11 mouse cellular contexts compared by ENCODE assay signal in genomic region chr7:13053501-13053900, GRCm38 (mm10). TPM values are rescaled to one million over a fixed set of nuclear protein-coding genes. Genes with fewer than 3 reads are reported as not detected.
DNase-seq lines count a peak whose midpoint lies in the region; ATAC-seq and TF ChIP-seq lines count a peak whose summit lies in the region.
"Had no signal": no experiment of that assay in that cellular context is flagged by ENCODE, and none has a peak within 500 bp of the region (broad histone marks: within the 10 kb centered on the region; RNA-seq: fewer than 3 reads in every experiment).

No protein-coding gene starts in this region.

- H3K9me3 ChIP-seq in E14TG2a.4 (ENCODE audit: low read length) = no peaks in the 10 kb centered on the region
- no peaks in the 10 kb centered on the region for H3K9me3 ChIP-seq in forebrain, postnatal 0 days (ENCODE audit: low read length)
- H3K9me3 ChIP-seq in liver, embryonic 14.5 days (ENCODE audit: control insufficient read depth, low read length) = no peaks in the 10 kb centered on the region

- TF ChIP-seq CTCF in E14TG2a.4 (conservative IDR thresholded peaks at IDR 0.05; ENCODE audit: low read length) = no peak
- TF ChIP-seq CTCF in forebrain, postnatal 0 days (IDR thresholded peaks at IDR 0.05; ENCODE audit: low read depth) = no peak
- TF ChIP-seq CTCF in liver, embryonic 14.5 days (IDR thresholded peaks at IDR 0.05; ENCODE audit: low read depth) = 0 out of 2 replicates have a peak, but pooled peaks have one; percentile 1

- H3K27me3 ChIP-seq in E14TG2a.4 (ENCODE audit: insufficient read depth, low read length) = no peaks in the 10 kb centered on the region
- H3K27me3 ChIP-seq in forebrain, postnatal 0 days (ENCODE audit: insufficient read depth, low read length) = no peaks in the 10 kb centered on the region
- H3K27me3 ChIP-seq in liver, embryonic 14.5 days (ENCODE audit: control insufficient read depth, insufficient read depth, low read length) = no peaks in the 10 kb centered on the region

- H3K9ac ChIP-seq in forebrain, postnatal 0 days = peak overlapping the region; percentile 65
- H3K9ac ChIP-seq in liver, embryonic 14.5 days (replicated peaks) = peak overlapping the region; percentile 74; the same call in 1 of the 2 replicates

- TF ChIP-seq EP300 in liver, embryonic 14.5 days (IDR thresholded peaks at IDR 0.05; ENCODE audit: low read depth) = no peak

- H3K4me1 ChIP-seq in E14TG2a.4 (replicated peaks; ENCODE audit: low read depth, low read length) = peaks cover 50% of the 10 kb centered on the region
- H3K4me1 ChIP-seq in forebrain, postnatal 0 days (ENCODE audit: insufficient read depth) = 0 out of 2 replicates have a peak, but pooled peaks cover 3% of the 10 kb centered on the region
- peaks cover 2 to 10% of the 10 kb centered on the region in 2 experiments; a peak in 3 of 4 replicates for H3K4me1 ChIP-seq in liver, embryonic 14.5 days (replicated peaks; ENCODE audit: control insufficient read depth in 2 of 2, insufficient read depth in 2 of 2, low read length in 1 of 2)

- peak overlapping the region; percentile 89; the same call in 1 of the 2 replicates for H3K4me3 ChIP-seq in E14TG2a.4 (replicated peaks; ENCODE audit: low read length)
- peak overlapping the region; percentile 70 for H3K4me3 ChIP-seq in forebrain, postnatal 0 days (ENCODE audit: low read depth, low read length)
- H3K4me3 ChIP-seq in liver, embryonic 14.5 days (ENCODE audit: insufficient read depth in 1 of 2, low read depth in 2 of 2, low read length in 2 of 2) = peak overlapping the region in 1 of 2 experiments; percentile 72; a peak in 1 of 4 replicates

- peak; percentile 60 for DNase-seq in cerebellum, adult 9-11 months
- no peak for DNase-seq in cerebellum, postnatal 14 days
- no peak for DNase-seq in forebrain, postnatal 0 days
- no peak for DNase-seq in liver, embryonic 14.5 days (ENCODE audit: low read depth in 3 of 3, low spot score in 3 of 3)
- no peak for DNase-seq in urinary bladder, postnatal 10 days (ENCODE audit: low spot score)
- no peak for DNase-seq in spleen, adult 12 weeks (ENCODE audit: low spot score)
- no peak for DNase-seq in right cerebral cortex, postnatal 14 days

- 92% methylated on average over 2 of the region's 2 CpGs for WGBS in forebrain, postnatal 0 days
- 83% methylated on average over 2 of the region's 2 CpGs for WGBS in liver, embryonic 14.5 days (ENCODE audit: insufficient replicate concordance)

- ATAC-seq in forebrain, postnatal 0 days = no peak
- ATAC-seq in liver, embryonic 14.5 days (ENCODE audit: insufficient read depth) = no peak

- H3K36me3 ChIP-seq in E14TG2a.4 (ENCODE audit: insufficient read depth, low read length) = peaks cover 16% of the 10 kb centered on the region; the same call in 1 of the 2 replicates
- peaks cover 8% of the 10 kb centered on the region; the same call in 1 of the 2 replicates for H3K36me3 ChIP-seq in forebrain, postnatal 0 days (ENCODE audit: insufficient read depth)
- no peaks in the 10 kb centered on the region for H3K36me3 ChIP-seq in liver, embryonic 14.5 days (replicated peaks; ENCODE audit: control insufficient read depth, insufficient read depth, low read depth)

- peak overlapping the region; percentile 59 for H3K4me2 ChIP-seq in forebrain, postnatal 0 days (ENCODE audit: low read depth)
- H3K4me2 ChIP-seq in liver, embryonic 14.5 days (ENCODE audit: low read depth) = peak overlapping the region; percentile 74

- no peak overlapping the region for H3K27ac ChIP-seq in forebrain, postnatal 0 days (ENCODE audit: low read depth, low read length)
- H3K27ac ChIP-seq in liver, embryonic 14.5 days = no peak overlapping the region

RNA-seq across cellular contexts. Expression of gene Mzf1, which starts 1.1 kb away (rescaled TPM):
- total RNA-seq in forebrain, postnatal 0 days (2014; rRNA removed) = 11.8 and 15.1 TPM in 2 replicates
- polyA plus RNA-seq in forebrain, postnatal 0 days (2015; fragmentation: Nextera tagmentation; extraction: Ambion mirVana) = 10.1 and 12.9 TPM in 2 replicates
- 0.54 and 0.80 TPM in 2 replicates for polyA plus RNA-seq in liver, embryonic 14.5 days (2012; rRNA removed)
- polyA plus RNA-seq in liver, embryonic 14.5 days (2014; fragmentation: Nextera tagmentation; extraction: Ambion mirVana) = 0.14 and 0.27 TPM in 2 replicates

RNA-seq across cellular contexts. Expression of gene Ube2m, which starts 15.4 kb away (rescaled TPM):
- 336 and 344 TPM in 2 replicates for total RNA-seq in forebrain, postnatal 0 days (2014; rRNA removed)
- polyA plus RNA-seq in forebrain, postnatal 0 days (2015; fragmentation: Nextera tagmentation; extraction: Ambion mirVana) = 130 and 132 TPM in 2 replicates
- polyA plus RNA-seq in liver, embryonic 14.5 days (2012; rRNA removed) = 89.9 and 100 TPM in 2 replicates
- polyA plus RNA-seq in liver, embryonic 14.5 days (2014; fragmentation: Nextera tagmentation; extraction: Ambion mirVana) = 80.7 and 92.2 TPM in 2 replicates

RNA-seq across cellular contexts. Expression of gene Chmp2a, which starts 18.9 kb away (rescaled TPM):
- total RNA-seq in forebrain, postnatal 0 days (2014; rRNA removed) = 131 and 160 TPM in 2 replicates
- polyA plus RNA-seq in forebrain, postnatal 0 days (2015; fragmentation: Nextera tagmentation; extraction: Ambion mirVana) = 210 and 239 TPM in 2 replicates
- polyA plus RNA-seq in liver, embryonic 14.5 days (2012; rRNA removed) = 42.5 and 92.3 TPM in 2 replicates
- 133 and 136 TPM in 2 replicates for polyA plus RNA-seq in liver, embryonic 14.5 days (2014; fragmentation: Nextera tagmentation; extraction: Ambion mirVana)

RNA-seq across cellular contexts. Expression of gene Vmn1r85, which starts 41.5 kb away (rescaled TPM):
- total RNA-seq in forebrain, postnatal 0 days (2014; rRNA removed) = 0.14 and 0.23 TPM in 2 replicates
- polyA plus RNA-seq in forebrain, postnatal 0 days (2015; fragmentation: Nextera tagmentation; extraction: Ambion mirVana) = 0.05 and 0.12 TPM in 2 replicates
- polyA plus RNA-seq in liver, embryonic 14.5 days (2012; rRNA removed) = not detected in 2 replicates
- polyA plus RNA-seq in liver, embryonic 14.5 days (2014; fragmentation: Nextera tagmentation; extraction: Ambion mirVana) = not detected in 2 replicates
- total RNA-seq: adrenal gland, adult 8-10 months had no signal
- polyA plus RNA-seq: C2C12, macrophage had no signal

RNA-seq across cellular contexts. Expression of gene Zbtb45, which starts 43.7 kb away (rescaled TPM):
- 32.8 and 33.3 TPM in 2 replicates for total RNA-seq in forebrain, postnatal 0 days (2014; rRNA removed)
- polyA plus RNA-seq in forebrain, postnatal 0 days (2015; fragmentation: Nextera tagmentation; extraction: Ambion mirVana) = 25.0 and 29.3 TPM in 2 replicates
- 9.8 and 10.9 TPM in 2 replicates for polyA plus RNA-seq in liver, embryonic 14.5 days (2012; rRNA removed)
- 10.5 and 13.4 TPM in 2 replicates for polyA plus RNA-seq in liver, embryonic 14.5 days (2014; fragmentation: Nextera tagmentation; extraction: Ambion mirVana)
